Mouse (Mus musculus): ENCODE data around the gene Lyzl4. TPM values are rescaled to one million over a fixed set of nuclear protein-coding genes. Genes with fewer than 3 reads are reported as not detected.
A peak's percentile ranks its signal among the peaks of the same experiment; 100 is the strongest.

Lyzl4 gene
- total RNA-seq (2015) = not detected in 2 replicates
- total RNA-seq (2017) = not detected in 2 replicates

- peak; percentile 58 for ATAC-seq (replicated peaks; ENCODE audit: poor library complexity)
Measured at GRCm38 (mm10) chr9:121642001-121642400, at the start of gene Lyzl4. TSS of gene Lyzl4 (minus strand) at chr9:121642096.

- no peak for ATAC-seq (replicated peaks; ENCODE audit: poor library complexity)
Measured at GRCm38 (mm10) chr9:121690734-121691133, 48.8 kb upstream of the Lyzl4 start.

- no peak for ATAC-seq (replicated peaks; ENCODE audit: poor library complexity)
Measured at GRCm38 (mm10) chr9:121690200-121690651, 48.3 kb upstream of the Lyzl4 start.

- no peak for ATAC-seq (replicated peaks; ENCODE audit: poor library complexity)
Measured at GRCm38 (mm10) chr9:121684702-121685101, 42.8 kb upstream of the Lyzl4 start.

- no peak for ATAC-seq (replicated peaks; ENCODE audit: poor library complexity)
Measured at GRCm38 (mm10) chr9:121682037-121682680, 40.3 kb upstream of the Lyzl4 start.

GRCm38 (mm10) chr9:121681191-121681590 is 39.3 kb upstream of the Lyzl4 start:
- no peak for ATAC-seq (replicated peaks; ENCODE audit: poor library complexity)

- peak; percentile 63 for ATAC-seq (replicated peaks; ENCODE audit: poor library complexity)
Measured at GRCm38 (mm10) chr9:121679549-121679948, 37.7 kb upstream of the Lyzl4 start.

GRCm38 (mm10) chr9:121677476-121677875 is 35.6 kb upstream of the Lyzl4 start:
- no peak for ATAC-seq (replicated peaks; ENCODE audit: poor library complexity)

- ATAC-seq (replicated peaks; ENCODE audit: poor library complexity) = peak; percentile 54
Measured at GRCm38 (mm10) chr9:121677069-121677468, 35.2 kb upstream of the Lyzl4 start.

GRCm38 (mm10) chr9:121675556-121675955 is 33.7 kb upstream of the Lyzl4 start:
- ATAC-seq (replicated peaks; ENCODE audit: poor library complexity) = no peak

- peak; percentile 75 for ATAC-seq (replicated peaks; ENCODE audit: poor library complexity)
Measured at GRCm38 (mm10) chr9:121675011-121675410, 33.1 kb upstream of the Lyzl4 start.

GRCm38 (mm10) chr9:121673716-121674115 is 31.8 kb upstream of the Lyzl4 start:
- ATAC-seq (replicated peaks; ENCODE audit: poor library complexity) = no peak

GRCm38 (mm10) chr9:121672311-121672710 is 30.4 kb upstream of the Lyzl4 start:
- ATAC-seq (replicated peaks; ENCODE audit: poor library complexity) = no peak

- peak; percentile 49 for ATAC-seq (replicated peaks; ENCODE audit: poor library complexity)
Measured at GRCm38 (mm10) chr9:121671300-121671699, 29.4 kb upstream of the Lyzl4 start.

- peak; percentile 62 for ATAC-seq (replicated peaks; ENCODE audit: poor library complexity)
Measured at GRCm38 (mm10) chr9:121669348-121669791, 27.5 kb upstream of the Lyzl4 start.

- ATAC-seq (replicated peaks; ENCODE audit: poor library complexity) = peak; percentile 27
Measured at GRCm38 (mm10) chr9:121667822-121668221, 25.9 kb upstream of the Lyzl4 start.

- ATAC-seq (replicated peaks; ENCODE audit: poor library complexity) = no peak
Measured at GRCm38 (mm10) chr9:121666957-121667630, 25.2 kb upstream of the Lyzl4 start.

- no peak for ATAC-seq (replicated peaks; ENCODE audit: poor library complexity)
Measured at GRCm38 (mm10) chr9:121664104-121664503, 22.2 kb upstream of the Lyzl4 start.

GRCm38 (mm10) chr9:121663467-121663866 is 21.6 kb upstream of the Lyzl4 start:
- no peak for ATAC-seq (replicated peaks; ENCODE audit: poor library complexity)

- no peak for ATAC-seq (replicated peaks; ENCODE audit: poor library complexity)
Measured at GRCm38 (mm10) chr9:121659791-121660190, 17.9 kb upstream of the Lyzl4 start.

GRCm38 (mm10) chr9:121658248-121658647 is 16.4 kb upstream of the Lyzl4 start:
- no peak for ATAC-seq (replicated peaks; ENCODE audit: poor library complexity)

- ATAC-seq (replicated peaks; ENCODE audit: poor library complexity) = no peak
Measured at GRCm38 (mm10) chr9:121657143-121657542, 15.2 kb upstream of the Lyzl4 start.
